Mouse (Mus musculus) liver, embryonic 14.5 days (tissue): ENCODE measurements around the gene Pigp. TPM values are rescaled to one million over a fixed set of nuclear protein-coding genes. Genes with fewer than 3 reads are reported as not detected.

Source experiments
- ATAC-seq: fragments of 200-750 bp; cut with Nextera tagmentation; 2 replicates; pipeline ENCODE4 v1.8.0; 2017; ENCODE audit warnings: moderate number of reproducible peaks, mild to moderate bottlenecking, moderate library complexity; ENCODE audit not compliant: insufficient read depth
- DNase-seq, 3 experiments: peaks; one replicate each; pipeline ENCODE4 v3.0.0-alpha.2; 2012 to 2013; ENCODE audit warnings: low read depth in 3 of 3, low spot score in 3 of 3
- H3K27ac ChIP-seq: fragments of 300-500 bp; sonication (generic); 2 replicates; pipeline ENCODE4 v1.5.1; 2014; ENCODE audit warnings: moderate library complexity, mild to moderate bottlenecking, control low read depth, inconsistent platforms
- H3K27me3 ChIP-seq: fragments of 300-500 bp; sonication (generic); 2 replicates; pipeline ENCODE4 v1.6.1; 2014; ENCODE audit warnings: mild to moderate bottlenecking, low read length, moderate library complexity; ENCODE audit not compliant: control insufficient read depth, insufficient read depth
- H3K36me3 ChIP-seq: fragments of 300-500 bp; sonication (generic); replicated peaks from 2 replicates; pipeline ENCODE4 v1.6.1; 2014; ENCODE audit warnings: low read depth; ENCODE audit not compliant: control insufficient read depth, insufficient read depth
- H3K4me1 ChIP-seq, 2 experiments: fragments of 200-500 bp in 1 of 2; fragments of 300-500 bp in 1 of 2; sonication (generic) in 1 of 2; replicated peaks; 2 replicates each; pipeline ENCODE4 v1.6.1; 2012 to 2014; ENCODE audit warnings: antibody characterized with exemption in 1 of 2, inconsistent platforms in 1 of 2, low read length in 1 of 2; ENCODE audit not compliant: control insufficient read depth in 2 of 2, insufficient read depth in 2 of 2
- H3K4me2 ChIP-seq: fragments of 300-500 bp; sonication (generic); 2 replicates; pipeline ENCODE4 v1.6.1; 2014; ENCODE audit warnings: low read depth, mild to moderate bottlenecking, control low read depth, moderate library complexity
- H3K4me3 ChIP-seq, 2 experiments: fragments of 200-500 bp in 1 of 2; fragments of 300-500 bp in 1 of 2; sonication (generic) in 1 of 2; 2 replicates each; pipeline ENCODE4 v1.5.1; 2012 to 2014; ENCODE audit warnings: low read depth in 2 of 2, low read length in 2 of 2, mild to moderate bottlenecking in 2 of 2, control low read depth in 1 of 2, inconsistent platforms in 1 of 2, moderate library complexity in 1 of 2; ENCODE audit not compliant: insufficient read depth in 1 of 2
- H3K9ac ChIP-seq: fragments of 300-500 bp; sonication (generic); replicated peaks from 2 replicates; pipeline ENCODE4 v1.6.1; 2014; ENCODE audit warnings: mild to moderate bottlenecking, control low read depth, moderate library complexity
- H3K9me3 ChIP-seq: fragments of 300-500 bp; sonication (generic); 2 replicates; pipeline ENCODE4 v1.6.1; 2016; ENCODE audit warnings: low read length, mixed read lengths; ENCODE audit not compliant: control insufficient read depth
- CTCF ChIP-seq: IDR thresholded peaks from 2 replicates; pipeline ENCODE4 v1.5.1; 2016; ENCODE audit warnings: antibody characterized with exemption, low read depth, control low read depth
- EP300 ChIP-seq: IDR thresholded peaks from 2 replicates; pipeline ENCODE4 v1.6.1; 2016; ENCODE audit warnings: antibody characterized with exemption, low read depth
- WGBS: fragments of 180-500 bp; shearing (Covaris S2); extraction: QIAGEN DNeasy Blood & Tissue Kit; methylation state at CpG from one replicate; pipeline ENCODE4 v1.1.7; 2014; ENCODE audit not compliant: insufficient replicate concordance; 5-methylcytosine and 5-hydroxymethylcytosine counted together
- polyA plus RNA-seq, 2 experiments: library from polyadenylated mRNA; depleted of rRNA in 1 of 2; stranded (reverse) in 1 of 2; unstranded in 1 of 2; fragments of >200 nt; fragmentation: Nextera tagmentation in 1 of 2; extraction: Ambion mirVana in 1 of 2; gene quantifications; 2 replicates each; pipeline versions ENCODE4 v1.2.1 to v1.2.3; 2012 to 2014

Gene Pigp
- polyA plus RNA-seq, 2 experiments, result 21.5 to 55.1 TPM

DNA sequence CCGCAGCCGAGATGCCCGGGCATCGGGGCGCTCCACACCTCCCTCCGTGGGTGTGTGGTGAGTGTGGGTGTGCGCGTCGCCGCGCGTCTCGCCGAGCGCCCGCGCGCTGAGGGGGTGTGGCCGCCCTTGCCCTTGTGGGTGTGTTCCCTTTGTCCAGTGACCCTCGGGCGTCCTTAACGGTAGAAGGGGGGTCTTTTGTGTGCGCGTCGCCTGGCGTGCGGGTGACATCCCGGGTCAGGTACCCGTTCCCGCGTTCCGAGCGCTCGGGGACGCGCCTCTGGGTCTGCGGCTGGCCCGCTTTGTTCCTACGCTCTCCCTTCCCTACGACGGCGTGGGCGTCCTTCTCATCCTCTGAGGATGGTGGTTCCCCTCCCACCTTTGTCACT, 734 bp downstream of the Pigp start:
- peak overlapping the region; percentile 60 for H3K9ac ChIP-seq
- TF ChIP-seq CTCF (no peak), EP300 (no peak)
- peak overlapping the region; percentile 82 for H3K4me2 ChIP-seq
- DNase-seq, result peak in 1 of 3 experiments; percentile 47
- peaks cover 6 to 7% of the 10 kb centered on the region in 2 experiments; a peak in 2 of 4 replicates for H3K4me1 ChIP-seq
- WGBS, result 0% methylated on average over 39 of the region's 43 CpGs
- no peak overlapping the region; the same call in 1 of the 2 replicates for H3K27ac ChIP-seq
- H3K4me3 ChIP-seq, result peak overlapping the region; percentile 85 to 89
- peak; percentile 82 for ATAC-seq
- H3K36me3 ChIP-seq, result no peaks in the 10 kb centered on the region
- no peaks in the 10 kb centered on the region for H3K9me3 ChIP-seq
- H3K27me3 ChIP-seq, result no peaks in the 10 kb centered on the region

GRCm38 (mm10) chr16:94370173-94370914, 1.3 kb downstream of the Pigp start, which contains the start of gene Ttc3:
TSS of gene Ttc3 (plus strand) at chr16:94370618.
- Histone ChIP-seq H3K9ac (peak within 1 kb of the TSS; percentile 60), H3K4me1 (peaks cover 6 to 7% of the 10 kb centered on the region in 2 experiments; a peak in 2 of 4 replicates), H3K27ac (peak within 1 kb of the TSS; percentile 39), H3K9me3 (no peaks in the 10 kb centered on the region), H3K4me2 (peak within 1 kb of the TSS; percentile 82), H3K36me3 (no peaks in the 10 kb centered on the region), H3K4me3 (peak within 1 kb of the TSS; percentile 85 to 89), H3K27me3 (no peaks in the 10 kb centered on the region)
- ATAC-seq (peak; percentile 82), DNase-seq (peak; percentile 60 to 68 (median 67))
- WGBS, result under 1% methylated on average over 71 of the region's 79 CpGs
- TF ChIP-seq EP300, result no peak
- no peak for TF ChIP-seq CTCF

- Histone ChIP-seq H3K9ac (peak overlapping the region; percentile 60), H3K4me2 (peak overlapping the region; percentile 82), H3K9me3 (no peaks in the 10 kb centered on the region), H3K27ac (peak overlapping the region; percentile 39), H3K36me3 (no peaks in the 10 kb centered on the region), H3K4me3 (peak overlapping the region; percentile 85 to 89), H3K27me3 (no peaks in the 10 kb centered on the region), H3K4me1 (peaks cover 6 to 7% of the 10 kb centered on the region in 2 experiments; a peak in 2 of 4 replicates)
- 12% methylated on average over 6 of the region's 6 CpGs for WGBS
- DNase-seq, result no peak
- no peak for ATAC-seq
- TF ChIP-seq EP300 (no peak), CTCF (no peak)
These were observed 2.0 kb downstream of the Pigp start for GRCm38 (mm10) chr16:94369596-94370172.

DNA sequence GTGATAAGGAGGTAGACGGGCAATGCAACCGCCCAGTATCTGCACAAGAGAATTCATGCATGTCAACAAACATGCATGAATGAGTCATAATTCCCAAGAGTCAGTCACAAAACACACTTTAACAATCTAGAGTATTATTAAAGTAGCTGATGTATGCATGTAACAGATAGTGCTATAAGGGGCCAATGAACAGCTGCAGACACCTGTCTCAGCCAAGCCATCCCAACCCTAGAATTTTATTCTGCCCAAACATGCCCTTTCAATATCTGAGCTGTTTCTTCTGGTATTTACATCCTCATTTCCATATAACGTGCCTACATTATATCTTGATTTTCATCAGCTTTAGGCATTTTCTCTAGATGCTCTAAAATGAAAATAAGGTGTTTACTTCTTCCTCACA, 6.2 kb downstream of the Pigp start:
- ATAC-seq, result no peak
- Histone ChIP-seq H3K4me2 (no peak overlapping the region), H3K36me3 (no peaks in the 10 kb centered on the region), H3K27ac (no peak overlapping the region), H3K27me3 (no peaks in the 10 kb centered on the region), H3K4me3 (no peak overlapping the region), H3K9ac (no peak overlapping the region), H3K4me1 (peaks cover 6 to 8% of the 10 kb centered on the region in 2 experiments; a peak in 3 of 4 replicates), H3K9me3 (no peaks in the 10 kb centered on the region)
- TF ChIP-seq CTCF (no peak), EP300 (no peak)
- WGBS, result 73% methylated on average over 3 of the region's 3 CpGs
- DNase-seq, result no peak

DNA sequence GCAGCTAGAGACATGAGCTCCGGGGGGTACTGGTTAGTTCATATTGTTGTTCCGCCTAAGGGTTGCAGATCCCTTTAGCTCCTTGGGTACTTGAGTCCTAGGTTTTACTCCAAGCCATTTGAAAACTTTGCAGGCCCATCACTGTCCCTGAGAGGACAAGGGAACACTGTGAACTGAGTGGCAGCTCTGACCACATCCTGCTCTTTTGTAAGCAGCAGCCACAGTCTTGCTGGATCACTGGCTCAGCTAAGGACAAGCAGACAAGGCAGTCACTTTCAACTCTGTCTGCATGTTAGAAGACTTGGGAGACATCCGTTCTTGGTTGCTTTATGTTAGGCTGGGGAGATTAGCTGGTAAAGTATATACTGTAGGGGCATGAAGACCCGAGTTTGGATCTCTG, 7.8 kb downstream of the Pigp start:
- Histone ChIP-seq H3K27me3 (no peaks in the 10 kb centered on the region), H3K4me3 (no peak overlapping the region), H3K9me3 (no peaks in the 10 kb centered on the region), H3K36me3 (no peaks in the 10 kb centered on the region), H3K9ac (no peak overlapping the region), H3K4me1 (peaks cover 0 to 2% of the 10 kb centered on the region in 2 experiments; a peak in 1 of 4 replicates), H3K27ac (no peak overlapping the region), H3K4me2 (no peak overlapping the region)
- 67% methylated on average over 4 of the region's 4 CpGs for WGBS
- no peak for ATAC-seq
- no peak for DNase-seq
- no peak for TF ChIP-seq CTCF
